Mouse (Mus musculus) limb, embryonic 12.5 days (tissue): Measurements from ENCODE around the gene Pcdh15. TPM values are rescaled to one million over a fixed set of nuclear protein-coding genes. Genes with fewer than 3 reads are reported as not detected.

Experiments used
- ATAC-seq: fragments of 200-750 bp; cut with Nextera tagmentation; 2 replicates; pipeline ENCODE4 v1.8.0; 2017; ENCODE audit warnings: low read depth, moderate TSS enrichment; ENCODE audit not compliant: insufficient number of reproducible peaks, insufficient read depth, low FRiP score, low TSS enrichment
- H3K27ac ChIP-seq: fragments of 300-500 bp; sonication (generic); 2 replicates; pipeline ENCODE4 v1.5.1; 2016; ENCODE audit warnings: mild to moderate bottlenecking, moderate library complexity
- H3K27me3 ChIP-seq: fragments of 300-500 bp; sonication (generic); 2 replicates; pipeline ENCODE4 v1.6.1; 2016; ENCODE audit warnings: mild to moderate bottlenecking, moderate library complexity
- H3K36me3 ChIP-seq: fragments of 300-500 bp; sonication (generic); 2 replicates; pipeline ENCODE4 v1.6.1; 2016; ENCODE audit warnings: mild to moderate bottlenecking, moderate library complexity
- H3K4me1 ChIP-seq: fragments of 300-500 bp; sonication (generic); replicated peaks from 2 replicates; pipeline ENCODE4 v1.6.1; 2016
- H3K4me2 ChIP-seq: fragments of 300-500 bp; sonication (generic); 2 replicates; pipeline ENCODE4 v1.6.1; 2016; ENCODE audit warnings: mild to moderate bottlenecking, moderate library complexity
- H3K4me3 ChIP-seq: fragments of 300-500 bp; sonication (generic); replicated peaks from 2 replicates; pipeline ENCODE4 v1.5.1; 2016; ENCODE audit warnings: mild to moderate bottlenecking
- H3K9ac ChIP-seq: fragments of 300-500 bp; sonication (generic); replicated peaks from 2 replicates; pipeline ENCODE4 v1.6.1; 2016; ENCODE audit warnings: mild to moderate bottlenecking, moderate library complexity
- H3K9me3 ChIP-seq: fragments of 300-500 bp; sonication (generic); 2 replicates; pipeline ENCODE4 v1.6.1; 2016; ENCODE audit warnings: mild to moderate bottlenecking, moderate library complexity
- WGBS: fragments of 180-500 bp; shearing (Covaris S2); methylation state at CpG from one replicate; pipeline ENCODE4 v1.1.7; 2016; 5-methylcytosine and 5-hydroxymethylcytosine counted together
- polyA plus RNA-seq: library from polyadenylated mRNA; unstranded; fragments of >200 nt; fragmentation: Nextera tagmentation; extraction: Ambion mirVana; gene quantifications from 2 replicates; pipeline ENCODE4 v1.2.1, GENCODE M21; 2016

Gene Pcdh15
- polyA plus RNA-seq, 1 experiment from 2014 or later, result 2.6 TPM

DNA sequence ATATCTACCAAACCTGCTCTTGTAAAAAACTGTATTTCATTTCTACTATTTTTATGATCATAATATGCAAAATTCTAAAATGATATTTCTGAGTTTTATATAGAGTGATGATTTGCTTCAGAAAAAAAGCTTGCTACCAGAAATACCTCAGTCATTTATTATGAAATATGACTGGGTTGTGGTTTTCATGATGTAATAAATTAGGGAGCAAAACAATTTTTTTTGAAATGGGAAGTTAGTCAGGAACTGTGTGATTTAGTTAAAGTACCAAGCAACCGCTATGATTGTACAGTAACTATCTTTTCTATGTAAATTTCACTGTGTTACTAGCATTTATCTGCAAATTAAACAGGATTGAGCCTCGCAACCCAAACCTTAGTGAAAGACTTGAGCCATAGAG, 1480.8 kb downstream of the Pcdh15 start:
- H3K4me1 ChIP-seq, result no peaks in the 10 kb centered on the region
- no peak overlapping the region for H3K4me2 ChIP-seq
- H3K9ac ChIP-seq, result no peak overlapping the region
- WGBS, result 86% methylated on average over 2 of the region's 2 CpGs
- H3K4me3 ChIP-seq, result no peak overlapping the region
- H3K27ac ChIP-seq, result no peak overlapping the region
- H3K27me3 ChIP-seq, result no peaks in the 10 kb centered on the region
- ATAC-seq, result no peak
- H3K9me3 ChIP-seq, result no peaks in the 10 kb centered on the region
- H3K36me3 ChIP-seq, result no peaks in the 10 kb centered on the region

DNA sequence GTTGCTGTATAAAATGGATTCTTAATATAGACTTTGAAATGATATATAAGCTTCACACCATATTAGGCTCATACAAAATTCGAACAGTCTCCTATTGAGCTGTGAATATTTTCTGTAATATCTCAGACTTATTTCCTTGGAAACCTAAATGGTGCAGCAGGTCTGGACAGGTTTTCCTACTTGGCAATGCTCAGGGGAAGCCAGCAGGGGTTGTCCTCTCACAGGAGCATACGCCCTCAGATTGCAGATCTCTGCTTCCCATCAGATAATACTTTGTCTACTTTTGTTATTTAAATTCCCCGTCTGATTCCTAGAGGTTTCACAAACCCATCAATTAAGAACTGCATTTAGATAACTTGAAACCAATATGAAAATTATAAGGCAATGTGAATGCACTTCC, 1492.7 kb downstream of the Pcdh15 start:
- Histone ChIP-seq H3K4me2 (no peak overlapping the region), H3K4me3 (no peak overlapping the region), H3K27me3 (no peaks in the 10 kb centered on the region), H3K9ac (no peak overlapping the region), H3K9me3 (no peaks in the 10 kb centered on the region), H3K27ac (no peak overlapping the region), H3K4me1 (no peaks in the 10 kb centered on the region), H3K36me3 (no peaks in the 10 kb centered on the region)
- no peak for ATAC-seq
- 78% methylated on average over 3 of the region's 3 CpGs for WGBS

DNA sequence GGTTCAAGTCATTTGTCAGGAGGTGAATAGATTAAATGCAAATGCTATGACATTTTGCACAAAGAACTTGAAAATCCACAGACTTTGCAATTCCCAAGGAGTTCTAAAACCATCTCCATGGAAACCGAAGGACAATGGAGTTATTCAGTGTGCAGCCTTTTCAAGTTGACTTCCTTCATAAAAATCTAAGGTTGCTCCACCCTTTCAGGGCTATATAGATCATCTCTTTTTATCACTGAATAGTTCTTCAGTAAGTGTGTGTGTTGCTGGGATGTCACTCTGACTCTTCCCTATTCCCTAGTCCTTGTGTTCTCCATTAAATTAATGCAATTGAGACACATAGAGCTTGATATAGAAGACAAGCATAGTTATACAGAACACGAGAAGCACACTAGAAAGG, 1508.5 kb downstream of the Pcdh15 start:
- no peak overlapping the region for H3K27ac ChIP-seq
- no peak overlapping the region for H3K9ac ChIP-seq
- no peak overlapping the region for H3K4me2 ChIP-seq
- WGBS, result 84% methylated on average over 2 of the region's 2 CpGs
- no peak for ATAC-seq
- H3K4me3 ChIP-seq, result no peak overlapping the region
- no peaks in the 10 kb centered on the region for H3K4me1 ChIP-seq
- H3K27me3 ChIP-seq, result no peaks in the 10 kb centered on the region
- no peaks in the 10 kb centered on the region for H3K36me3 ChIP-seq
- no peaks in the 10 kb centered on the region for H3K9me3 ChIP-seq

DNA sequence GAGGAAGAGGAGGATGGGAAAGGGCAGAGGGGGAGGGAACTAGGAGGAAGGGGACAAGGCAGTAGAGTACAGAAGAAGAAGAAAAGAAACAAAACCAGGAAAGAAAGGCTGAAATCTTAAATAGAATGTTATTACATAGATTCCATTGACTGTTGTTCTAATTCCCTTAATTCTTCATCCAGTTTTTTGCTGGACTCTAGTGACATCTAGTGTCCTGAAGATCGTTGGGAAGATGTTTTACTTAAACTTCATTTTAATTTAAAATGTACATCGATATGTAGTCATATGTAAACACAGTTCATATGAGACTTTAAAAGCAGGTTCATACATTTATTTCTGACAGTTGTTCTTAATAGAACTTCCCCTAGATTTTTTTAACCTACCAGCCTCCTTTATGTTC, 1522.7 kb downstream of the Pcdh15 start:
- H3K27me3 ChIP-seq, result no peaks in the 10 kb centered on the region
- no peaks in the 10 kb centered on the region for H3K9me3 ChIP-seq
- no peaks in the 10 kb centered on the region for H3K36me3 ChIP-seq
- 70% methylated on average over 2 of the region's 2 CpGs for WGBS
- H3K27ac ChIP-seq, result no peak overlapping the region
- H3K4me2 ChIP-seq, result no peak overlapping the region
- H3K4me1 ChIP-seq, result no peaks in the 10 kb centered on the region
- no peak for ATAC-seq
- H3K9ac ChIP-seq, result no peak overlapping the region
- H3K4me3 ChIP-seq, result no peak overlapping the region

DNA sequence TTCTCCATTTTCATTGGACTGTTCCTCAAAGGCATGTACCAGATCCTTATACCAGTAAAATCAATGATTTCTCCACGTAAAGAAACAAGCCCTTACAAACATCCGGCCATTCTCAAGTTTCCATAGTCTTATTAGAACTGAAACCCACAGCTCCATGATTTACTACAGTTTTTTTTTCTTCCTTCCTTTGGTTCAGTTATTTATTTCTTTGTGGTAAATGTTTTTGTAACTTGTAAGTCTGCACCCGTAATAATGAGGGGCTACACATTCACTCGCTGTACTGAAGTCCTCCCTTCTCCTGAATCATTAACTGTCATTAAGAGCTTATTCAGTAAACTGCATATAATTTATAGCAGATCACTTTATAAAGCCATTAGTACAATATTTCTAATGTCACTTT, 1526.6 kb downstream of the Pcdh15 start:
- H3K9me3 ChIP-seq, result no peaks in the 10 kb centered on the region
- H3K27ac ChIP-seq, result no peak overlapping the region
- 51% methylated on average over 4 of the region's 4 CpGs for WGBS
- no peak overlapping the region for H3K4me2 ChIP-seq
- no peaks in the 10 kb centered on the region for H3K4me1 ChIP-seq
- H3K36me3 ChIP-seq, result no peaks in the 10 kb centered on the region
- H3K27me3 ChIP-seq, result no peaks in the 10 kb centered on the region
- no peak overlapping the region for H3K9ac ChIP-seq
- no peak for ATAC-seq
- no peak overlapping the region for H3K4me3 ChIP-seq

DNA sequence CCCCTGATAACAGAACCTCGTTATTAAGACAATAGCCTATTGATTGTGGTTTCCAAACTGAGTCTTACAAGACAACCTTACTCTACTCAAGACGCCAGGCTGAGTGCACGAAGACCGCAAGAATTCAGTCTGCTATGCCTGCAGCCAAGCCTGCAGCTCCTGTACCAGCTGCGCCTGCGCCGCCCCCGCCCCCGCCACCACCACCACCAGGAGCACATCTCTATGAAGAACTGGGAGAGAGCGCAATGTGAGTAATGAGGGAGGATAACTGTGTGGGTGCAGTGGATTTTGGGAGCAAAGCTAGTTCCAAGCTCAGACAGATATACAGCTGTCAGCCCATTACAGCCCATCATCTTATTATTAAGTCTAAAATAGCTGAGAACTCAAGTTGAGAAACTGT, 1527.5 kb downstream of the Pcdh15 start:
- Histone ChIP-seq H3K4me1 (no peaks in the 10 kb centered on the region), H3K4me3 (no peak overlapping the region), H3K4me2 (no peak overlapping the region), H3K36me3 (no peaks in the 10 kb centered on the region), H3K27ac (no peak overlapping the region), H3K9me3 (no peaks in the 10 kb centered on the region), H3K27me3 (no peaks in the 10 kb centered on the region), H3K9ac (no peak overlapping the region)
- no peak for ATAC-seq
- WGBS, result 64% methylated on average over 10 of the region's 10 CpGs

DNA sequence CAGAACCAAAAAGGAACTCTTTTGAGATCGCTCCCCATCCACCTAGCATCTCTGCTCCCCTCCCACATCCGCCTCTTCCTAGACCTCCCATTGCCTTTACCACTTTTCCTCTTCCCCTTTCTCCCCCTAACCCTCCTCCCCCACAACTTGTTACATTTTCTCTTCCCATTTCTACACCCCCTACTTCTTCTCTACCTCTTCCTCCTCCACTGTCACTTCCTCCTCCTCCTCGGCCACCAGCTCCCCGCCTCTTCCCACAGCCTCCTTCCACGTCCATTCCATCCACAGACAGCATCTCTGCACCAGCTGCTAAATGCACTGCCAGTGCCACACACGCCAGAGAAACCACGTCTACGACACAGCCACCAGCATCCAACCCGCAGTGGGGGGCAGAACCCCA, 1532.2 kb downstream of the Pcdh15 start:
- H3K4me3 ChIP-seq, result no peak overlapping the region
- H3K9me3 ChIP-seq, result no peaks in the 10 kb centered on the region
- H3K9ac ChIP-seq, result no peak overlapping the region
- H3K27me3 ChIP-seq, result no peaks in the 10 kb centered on the region
- no peak for ATAC-seq
- H3K4me2 ChIP-seq, result no peak overlapping the region
- 84% methylated on average over 9 of the region's 9 CpGs for WGBS
- no peaks in the 10 kb centered on the region for H3K4me1 ChIP-seq
- H3K36me3 ChIP-seq, result no peaks in the 10 kb centered on the region
- H3K27ac ChIP-seq, result no peak overlapping the region

DNA sequence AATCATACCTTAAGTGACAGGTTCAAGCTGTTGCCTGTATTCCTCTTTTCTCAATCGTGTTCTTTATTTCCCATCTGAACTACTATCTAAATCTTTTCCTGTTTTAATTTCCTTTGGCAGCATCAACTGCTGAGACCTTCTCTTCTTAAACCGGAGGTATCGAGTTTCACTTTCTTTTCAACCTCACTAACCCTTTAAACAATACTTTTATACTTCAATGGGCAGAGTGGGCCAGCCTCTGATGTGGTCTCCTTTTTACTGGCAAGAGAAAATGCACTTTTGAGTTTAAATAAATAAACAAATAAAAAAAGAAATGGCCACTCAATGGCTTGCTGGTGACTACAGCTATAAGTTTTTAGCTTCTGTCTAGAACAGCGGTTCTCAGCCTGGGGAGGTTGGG, 1537.9 kb downstream of the Pcdh15 start:
- 58% methylated on average over 4 of the region's 4 CpGs for WGBS
- H3K9me3 ChIP-seq, result no peaks in the 10 kb centered on the region
- no peaks in the 10 kb centered on the region for H3K27me3 ChIP-seq
- H3K27ac ChIP-seq, result no peak overlapping the region
- H3K4me2 ChIP-seq, result no peak overlapping the region
- no peak overlapping the region for H3K4me3 ChIP-seq
- no peak overlapping the region for H3K9ac ChIP-seq
- no peak for ATAC-seq
- H3K36me3 ChIP-seq, result no peaks in the 10 kb centered on the region
- no peaks in the 10 kb centered on the region for H3K4me1 ChIP-seq

DNA sequence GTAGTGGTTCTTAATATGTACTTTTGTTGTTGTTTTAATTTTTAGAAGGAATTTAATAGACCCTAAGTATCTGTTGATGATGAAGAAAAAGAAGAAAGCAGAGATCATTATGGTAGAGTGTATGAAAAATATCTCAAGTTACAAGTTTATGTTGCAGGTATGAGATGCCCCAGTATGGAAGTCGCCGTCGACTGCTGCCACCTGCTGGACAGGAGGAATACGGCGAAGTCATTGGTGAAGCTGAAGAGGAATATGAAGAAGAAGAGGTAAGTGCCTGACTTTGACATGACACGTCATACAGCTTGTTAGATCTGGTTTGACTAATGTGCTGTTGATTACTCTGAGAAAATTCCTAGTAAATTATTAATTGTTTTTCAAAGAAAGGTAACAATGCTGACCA, 1543.0 kb downstream of the Pcdh15 start:
- H3K4me2 ChIP-seq, result no peak overlapping the region
- H3K36me3 ChIP-seq, result no peaks in the 10 kb centered on the region
- ATAC-seq, result no peak
- no peaks in the 10 kb centered on the region for H3K4me1 ChIP-seq
- WGBS, result 53% methylated on average over 6 of the region's 6 CpGs
- no peaks in the 10 kb centered on the region for H3K9me3 ChIP-seq
- H3K27me3 ChIP-seq, result no peaks in the 10 kb centered on the region
- H3K27ac ChIP-seq, result no peak overlapping the region
- H3K4me3 ChIP-seq, result no peak overlapping the region
- H3K9ac ChIP-seq, result no peak overlapping the region

DNA sequence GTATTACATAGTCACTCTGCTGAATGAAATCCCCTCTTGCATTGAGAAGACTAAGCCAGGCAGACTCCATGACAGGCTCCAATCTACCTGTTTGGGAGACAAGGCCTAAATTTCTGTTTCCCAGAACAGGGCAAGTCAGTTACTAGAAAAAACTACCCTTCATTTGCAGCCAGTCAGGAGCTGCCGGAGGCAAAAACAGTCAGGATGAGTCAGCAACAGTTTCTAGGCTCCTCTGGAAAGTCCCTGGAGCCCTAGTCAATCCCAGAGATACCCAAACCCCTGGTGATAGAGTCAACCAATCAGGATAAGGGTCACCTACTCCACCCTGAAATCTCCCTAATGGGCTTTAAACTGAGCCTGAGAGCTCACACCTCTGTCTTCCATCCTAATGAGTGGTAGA, 1564.0 kb downstream of the Pcdh15 start:
- Histone ChIP-seq H3K4me2 (no peak overlapping the region), H3K4me1 (no peaks in the 10 kb centered on the region), H3K9me3 (no peaks in the 10 kb centered on the region), H3K36me3 (no peaks in the 10 kb centered on the region), H3K9ac (no peak overlapping the region), H3K4me3 (no peak overlapping the region), H3K27me3 (no peaks in the 10 kb centered on the region), H3K27ac (no peak overlapping the region)
- ATAC-seq, result no peak
- WGBS, result 88% methylated on average over 1 of the region's 1 CpGs

DNA sequence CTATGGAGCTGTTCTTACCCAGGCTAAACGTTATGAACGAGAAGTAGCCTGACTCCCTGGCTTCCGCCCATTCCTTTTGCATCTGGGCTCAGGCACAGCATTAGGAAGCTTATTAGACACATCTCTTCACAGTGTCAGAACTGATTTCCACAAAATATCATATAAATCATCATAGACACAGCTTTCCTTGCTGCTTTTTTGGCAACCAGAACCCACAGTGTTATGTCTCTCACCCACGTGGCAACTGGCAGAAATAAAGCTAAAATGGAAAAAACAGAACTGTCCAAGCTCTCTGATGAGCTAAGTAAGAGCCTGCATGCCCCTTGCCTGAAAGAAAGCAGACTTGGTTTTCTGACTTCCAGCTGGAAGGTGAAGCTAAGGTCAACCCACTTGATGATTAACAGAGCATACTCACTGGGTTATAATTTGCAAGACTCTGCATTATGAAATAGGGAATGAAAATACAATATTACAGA, 1580.9 kb downstream of the Pcdh15 start:
- 32% methylated on average over 4 of the region's 4 CpGs for WGBS
- Histone ChIP-seq H3K9ac (no peak overlapping the region), H3K27ac (no peak overlapping the region), H3K27me3 (no peaks in the 10 kb centered on the region), H3K4me3 (no peak overlapping the region), H3K36me3 (no peaks in the 10 kb centered on the region), H3K9me3 (no peaks in the 10 kb centered on the region), H3K4me2 (no peak overlapping the region), H3K4me1 (peaks cover 12% of the 10 kb centered on the region; the same call in 1 of the 2 replicates)
- peak; percentile 49; the same call in 1 of the 2 replicates for ATAC-seq

DNA sequence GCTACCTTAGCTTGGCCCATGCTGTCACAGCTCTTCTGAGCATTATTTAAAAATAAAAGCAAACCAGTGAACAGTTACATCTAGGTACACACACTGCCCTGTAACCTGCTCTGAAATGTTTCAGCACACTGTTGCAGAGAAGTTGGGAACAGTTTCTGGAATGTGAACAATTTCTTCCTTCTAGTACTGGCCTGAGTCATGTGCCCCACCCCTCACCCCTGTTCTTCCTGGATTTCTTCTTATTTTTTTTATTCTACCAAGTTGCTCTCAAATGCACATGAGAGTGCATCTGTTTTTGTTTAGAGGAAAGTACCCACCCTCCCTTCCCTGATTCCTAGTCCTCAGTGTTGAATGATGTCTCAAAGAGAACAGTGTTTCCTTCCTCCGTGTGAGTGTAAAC, 1581.4 kb downstream of the Pcdh15 start:
- peak overlapping the region; percentile 7; the same call in 1 of the 2 replicates for H3K27ac ChIP-seq
- ATAC-seq, result peak; percentile 53; the same call in 1 of the 2 replicates

More for the DNA sequence above, 1581.4 kb downstream of the Pcdh15 start:
- Histone ChIP-seq H3K4me1 (peaks cover 12% of the 10 kb centered on the region; the same call in 1 of the 2 replicates), H3K4me3 (no peak overlapping the region), H3K36me3 (no peaks in the 10 kb centered on the region), H3K9ac (no peak overlapping the region), H3K4me2 (0 out of 2 replicates have a peak overlapping the region, but pooled peaks have one; percentile 10), H3K27me3 (no peaks in the 10 kb centered on the region), H3K9me3 (no peaks in the 10 kb centered on the region)
- 9% methylated on average over 1 of the region's 1 CpGs for WGBS
